Mouse (Mus musculus): ENCODE data around the gene St3gal5.

DNA sequence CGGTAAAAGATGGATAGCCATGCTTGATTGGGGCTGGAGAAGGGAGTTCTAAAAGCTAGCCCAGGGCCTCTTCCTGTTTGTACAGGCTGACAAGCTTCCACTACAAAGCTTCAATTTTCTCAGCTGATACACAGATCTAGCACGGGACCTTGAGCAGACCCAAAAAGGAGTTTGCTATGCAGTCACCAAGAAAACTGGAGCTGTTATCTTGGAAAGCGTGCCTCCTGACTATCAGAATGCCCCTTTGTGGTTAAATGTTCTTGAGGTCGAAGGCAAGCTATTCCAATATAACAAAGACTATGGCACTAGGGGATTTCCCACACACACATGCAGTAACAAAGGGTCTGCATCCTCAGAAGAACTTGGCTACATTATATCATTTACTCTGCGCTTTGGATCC, 1.2 kb upstream of the St3gal5 start:
- TF ChIP-seq CTCF (IDR thresholded peaks at IDR 0.05; ENCODE audit: low read depth) (no peak), EP300 (IDR thresholded peaks at IDR 0.05; ENCODE audit: low read depth) (no peak)
